Mouse (Mus musculus): Measurements from ENCODE around the gene Cpa1.

Cpa1 gene

GRCm38 (mm10) chr6:30638674-30639268 is at the start of gene Cpa1:
Cpa1 (plus strand) TSS chr6:30639218.
- in situ Hi-C loops (cut with MseI, MboI) = no loop called here

GRCm38 (mm10) chr6:30589819-30590218 is 49.2 kb upstream of the Cpa1 start:
- in situ Hi-C loops (cut with MseI, MboI) = no loop called here

- in situ Hi-C loops (cut with MseI, MboI) = no loop called here
These were observed 47.1 kb upstream of the Cpa1 start for GRCm38 (mm10) chr6:30591851-30592404.

DNA sequence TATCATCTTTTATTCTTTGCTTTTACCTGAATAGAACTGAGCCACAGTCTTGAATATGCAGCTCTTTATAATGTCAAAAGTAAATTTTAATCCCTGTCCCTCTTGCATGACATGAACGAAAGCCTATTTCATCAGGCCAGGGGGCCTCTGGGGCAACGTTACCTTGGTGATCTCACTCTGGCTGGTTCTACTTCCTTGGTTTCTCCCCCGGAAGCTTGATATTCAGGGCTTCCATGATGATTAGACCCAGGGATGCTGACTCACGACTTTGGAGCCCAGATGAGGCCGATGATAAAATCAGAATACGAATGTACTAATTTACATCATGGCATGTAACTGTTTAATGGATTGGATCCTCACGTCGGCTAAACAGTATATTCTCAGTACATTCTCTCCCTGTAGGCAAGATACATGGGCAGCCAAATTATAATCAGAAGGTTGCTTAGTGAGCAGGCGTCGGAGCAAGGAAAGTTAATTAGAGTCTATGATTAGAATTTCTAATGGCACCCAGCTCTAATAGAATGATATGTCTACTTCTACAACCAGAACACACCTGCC is 46.5 kb upstream of the Cpa1 start:
- in situ Hi-C loops (cut with MseI, MboI) = no loop called here

GRCm38 (mm10) chr6:30594364-30594763 is 44.7 kb upstream of the Cpa1 start:
- in situ Hi-C loops (cut with MseI, MboI) = no loop called here

DNA sequence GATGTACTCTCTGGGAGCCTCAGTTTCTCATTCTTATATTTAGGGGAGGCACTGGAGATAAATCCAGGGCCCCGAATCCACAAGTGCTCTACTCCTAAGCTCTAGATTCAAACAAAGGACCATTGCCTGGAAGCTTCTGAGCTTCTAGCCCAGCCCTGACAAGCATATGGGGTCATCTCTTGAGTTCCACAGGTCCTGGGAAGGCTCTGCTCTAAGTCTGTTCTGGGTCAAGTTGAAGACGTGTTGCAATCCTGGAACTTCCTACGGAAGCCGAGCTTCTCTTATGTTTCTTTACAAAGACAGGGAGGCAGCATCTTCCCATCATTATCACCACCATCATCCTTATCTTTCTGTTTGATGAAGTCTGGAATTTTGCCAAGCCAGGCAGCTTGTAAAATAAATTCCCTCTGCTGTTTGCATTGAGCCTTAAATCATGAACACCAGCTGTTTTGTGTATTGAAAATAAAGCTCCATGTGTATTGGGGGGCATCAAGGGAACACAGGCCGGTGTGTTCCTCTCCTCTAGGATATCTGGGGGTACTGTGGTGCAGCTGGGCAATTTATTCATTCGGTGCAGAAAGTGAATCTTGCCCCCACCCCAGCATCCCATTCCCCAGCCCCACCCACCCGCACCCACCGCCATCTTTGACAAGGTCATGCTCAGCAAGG is 42.7 kb upstream of the Cpa1 start:
- in situ Hi-C loops (cut with MseI, MboI) = no loop called here

DNA sequence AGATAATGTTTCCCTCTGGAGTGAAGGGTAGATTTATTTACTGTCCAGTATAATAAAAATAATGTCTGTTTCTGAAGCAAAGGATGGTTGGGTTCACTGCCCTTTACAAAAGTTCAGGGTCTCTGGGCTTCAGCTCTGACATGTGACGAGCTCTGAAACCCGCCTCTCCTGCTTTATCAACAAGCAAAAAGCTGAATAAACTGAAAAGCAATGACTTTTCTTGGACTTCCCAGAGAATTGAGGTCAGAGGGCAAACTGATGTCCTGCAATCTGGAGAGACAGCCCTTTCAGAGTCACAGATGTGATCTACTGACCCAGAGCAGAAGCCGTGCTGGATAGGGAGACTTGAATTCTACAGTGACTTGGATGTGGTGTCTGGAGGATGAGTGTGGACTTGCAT is 39.0 kb upstream of the Cpa1 start:
- in situ Hi-C loops (cut with MseI, MboI) = no loop called here

GRCm38 (mm10) chr6:30600995-30601394 is 38.0 kb upstream of the Cpa1 start:
- in situ Hi-C loops (cut with MseI, MboI) = no loop called here

GRCm38 (mm10) chr6:30604342-30604867 is 34.6 kb upstream of the Cpa1 start:
- in situ Hi-C loops (cut with MseI, MboI) = no loop called here

DNA sequence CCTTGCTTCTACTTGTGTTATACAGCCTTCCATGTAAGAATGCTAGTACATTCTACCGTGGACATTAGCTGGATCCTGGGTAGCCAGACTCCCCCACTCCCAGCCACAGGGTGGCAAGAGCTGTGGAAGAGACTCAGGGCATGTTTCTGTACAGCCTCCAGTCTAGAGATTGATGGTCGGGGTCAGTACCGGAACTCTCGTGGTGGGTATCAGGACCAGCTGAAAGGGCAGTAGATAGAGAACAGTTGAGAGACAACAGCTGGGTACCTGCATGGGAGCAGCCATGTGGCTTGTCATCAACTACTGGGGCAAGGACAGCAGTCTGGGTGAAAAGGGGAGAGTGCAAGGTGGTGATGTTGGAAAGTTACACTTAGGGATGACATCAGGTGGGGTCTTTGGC is 33.9 kb upstream of the Cpa1 start:
- in situ Hi-C loops (cut with MseI, MboI) = no loop called here

GRCm38 (mm10) chr6:30605672-30606071 is 33.3 kb upstream of the Cpa1 start:
- in situ Hi-C loops (cut with MseI, MboI) = no loop called here

DNA sequence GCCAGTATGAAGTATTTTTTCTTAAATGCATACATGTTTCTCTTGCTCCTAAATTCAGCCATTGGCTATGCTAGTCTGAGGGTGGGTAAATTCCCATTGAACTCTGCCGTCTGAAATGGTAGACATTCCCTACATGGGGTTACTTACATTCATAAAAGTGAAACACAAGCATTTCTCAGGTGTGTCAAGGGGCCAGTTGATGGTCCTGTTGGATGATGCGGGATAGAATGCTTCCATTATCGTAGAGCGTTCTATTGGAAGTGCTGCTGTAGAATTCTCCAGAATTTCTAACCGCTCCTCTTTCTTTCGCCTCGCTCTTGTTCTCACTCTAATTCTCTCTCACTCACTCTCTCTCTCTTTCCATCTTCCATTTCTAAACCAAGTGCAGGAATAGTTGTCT is 28.3 kb upstream of the Cpa1 start, which contains the start of gene Cpa5:
Cpa5 (plus strand) TSS at position 301 of the 400 bp plus-strand sequence.
- in situ Hi-C loops (cut with MseI, MboI) = no loop called here

- in situ Hi-C loops (cut with MseI, MboI) = no loop called here
These were observed 27.8 kb upstream of the Cpa1 start for GRCm38 (mm10) chr6:30611212-30611611.

GRCm38 (mm10) chr6:30614251-30614650 is 24.8 kb upstream of the Cpa1 start:
- in situ Hi-C loops (cut with MseI, MboI) = no loop called here

GRCm38 (mm10) chr6:30615741-30616140 is 23.3 kb upstream of the Cpa1 start:
- in situ Hi-C loops (cut with MseI, MboI) = no loop called here

GRCm38 (mm10) chr6:30616491-30616941 is 22.5 kb upstream of the Cpa1 start:
- in situ Hi-C loops (cut with MseI, MboI) = no loop called here

DNA sequence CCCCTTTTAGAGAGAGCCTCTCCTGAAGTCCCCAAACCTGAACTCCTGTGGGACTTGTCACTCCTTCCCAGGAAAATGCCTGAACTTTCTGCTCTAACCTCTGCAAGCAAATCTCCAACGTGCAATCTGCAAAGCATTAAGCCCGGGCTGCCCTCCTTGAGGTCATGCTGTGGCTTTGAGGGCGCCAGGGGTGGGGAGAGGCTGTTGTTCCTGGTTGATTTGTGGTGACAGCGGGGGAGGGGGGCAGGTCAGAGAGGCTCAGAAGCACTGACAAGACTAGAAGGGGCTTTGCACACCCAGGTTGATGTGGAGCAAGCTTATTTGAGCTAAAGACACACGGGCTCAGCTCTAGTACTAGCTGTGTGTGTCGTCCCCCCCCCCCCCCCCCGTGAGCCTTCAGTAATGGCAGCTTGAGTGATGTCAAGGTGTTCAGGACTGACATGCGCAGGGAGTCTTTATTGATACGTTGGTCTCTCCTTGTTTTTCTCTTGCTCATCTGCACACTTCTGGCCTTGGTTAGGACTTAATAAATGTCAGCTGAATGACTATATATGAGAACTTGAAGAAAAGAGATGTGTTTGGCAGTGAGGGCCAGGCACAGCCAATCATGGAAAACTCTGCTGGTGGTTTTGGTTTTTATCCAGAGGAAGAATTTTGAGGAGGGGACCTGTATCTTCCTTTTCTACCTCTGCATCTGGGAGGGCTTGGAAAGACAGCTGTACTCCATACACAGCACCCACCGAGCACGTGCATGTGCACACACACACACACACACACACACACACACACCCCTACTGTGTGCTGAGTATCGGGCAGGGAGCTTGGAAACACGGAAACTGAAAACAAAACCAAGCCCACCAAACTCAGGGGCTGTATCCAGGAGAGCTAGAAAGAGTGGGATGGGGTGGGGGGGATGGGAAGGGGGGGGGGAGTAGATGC is 21.7 kb upstream of the Cpa1 start:
- in situ Hi-C loops (cut with MseI, MboI) = no loop called here

DNA sequence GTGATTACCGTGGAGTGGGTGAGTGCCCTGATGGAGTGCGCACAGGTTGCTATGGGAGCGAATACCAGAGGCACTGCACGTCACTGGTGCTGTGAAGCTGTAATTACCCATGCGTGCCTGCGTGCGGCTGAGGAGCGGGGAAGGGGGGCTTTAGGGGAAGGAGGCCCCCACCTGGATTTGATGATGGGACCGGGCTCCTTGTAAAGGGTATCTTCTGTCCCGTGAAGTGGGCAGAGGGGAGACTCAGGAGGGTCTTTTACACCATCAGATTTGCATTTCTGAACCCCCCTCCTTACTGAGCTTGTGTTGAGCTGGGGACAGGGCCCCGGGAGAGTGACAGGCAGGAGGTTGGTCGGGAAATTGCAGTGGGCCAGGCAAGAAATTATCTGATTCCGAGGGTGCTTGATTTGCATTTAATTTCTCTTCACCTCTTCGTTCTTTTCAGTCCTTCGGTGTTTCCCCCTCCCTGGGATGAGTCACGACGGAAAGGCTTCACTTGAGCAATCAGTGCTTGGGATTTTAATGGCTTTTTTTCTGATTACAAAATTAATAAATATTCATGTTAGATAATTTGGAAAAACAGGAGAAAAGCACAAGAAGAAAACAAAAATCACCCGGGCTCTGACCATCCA is 20.9 kb upstream of the Cpa1 start:
- in situ Hi-C loops (cut with MseI, MboI) = no loop called here

DNA sequence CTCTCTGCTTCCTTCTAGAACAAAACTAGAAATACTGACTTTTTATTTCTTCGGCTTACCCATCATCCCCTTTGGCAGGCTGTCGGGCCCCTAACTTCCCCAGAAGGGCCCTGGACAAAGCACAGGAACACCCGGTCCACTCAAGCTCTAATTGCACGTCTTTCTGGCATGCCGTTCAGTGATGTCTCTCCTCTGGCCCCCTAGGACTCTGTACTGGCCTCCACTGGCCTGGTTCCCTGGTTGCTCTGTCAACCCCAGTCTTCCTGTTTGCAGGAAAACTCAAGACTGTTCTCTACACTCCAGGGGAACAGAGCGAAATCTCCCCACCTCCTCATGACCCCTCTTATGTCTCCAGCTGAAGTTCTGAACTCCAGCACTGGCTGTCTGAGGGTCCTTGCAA is 20.3 kb upstream of the Cpa1 start:
- in situ Hi-C loops (cut with MseI, MboI) = no loop called here

- in situ Hi-C loops (cut with MseI, MboI) = no loop called here
These were observed 19.4 kb upstream of the Cpa1 start for GRCm38 (mm10) chr6:30619606-30620005.

DNA sequence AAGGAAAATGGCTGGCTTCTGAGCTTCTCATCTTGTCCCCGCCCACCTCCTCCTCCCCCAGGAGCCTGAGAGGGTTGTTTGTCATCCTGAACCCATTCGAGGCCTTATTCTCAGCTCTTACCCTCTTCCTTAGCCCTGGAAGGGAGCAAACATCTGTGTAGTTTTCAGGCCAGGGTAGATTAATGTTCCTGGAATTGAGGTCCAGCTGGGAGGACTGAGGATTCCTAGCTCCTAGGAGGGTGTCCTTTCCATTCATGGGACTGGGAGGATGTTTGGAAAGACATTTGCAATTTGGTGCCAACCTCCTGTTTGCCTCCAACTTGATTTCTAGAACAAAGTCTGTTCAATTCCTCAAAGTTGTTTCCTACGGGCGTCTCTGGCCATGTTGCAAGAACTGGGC is 18.4 kb upstream of the Cpa1 start:
- in situ Hi-C loops (cut with MseI, MboI) = no loop called here

All from mouse trophoblast stem cell (cell line).